Mouse (Mus musculus) adipocyte (in vitro differentiated cells): ENCODE measurements around the gene Snrpn.
"Not testable (repeated sequence)": the region's sequence is repeated elsewhere in the genome, so short reads cannot be mapped to it uniquely, and the experiment has no call there.

Source experiments
- DNase-seq: peaks from one replicate; pipeline ENCODE4 v3.0.0-alpha.2; 2016; ENCODE audit warnings: low spot score

Gene Snrpn

DNA sequence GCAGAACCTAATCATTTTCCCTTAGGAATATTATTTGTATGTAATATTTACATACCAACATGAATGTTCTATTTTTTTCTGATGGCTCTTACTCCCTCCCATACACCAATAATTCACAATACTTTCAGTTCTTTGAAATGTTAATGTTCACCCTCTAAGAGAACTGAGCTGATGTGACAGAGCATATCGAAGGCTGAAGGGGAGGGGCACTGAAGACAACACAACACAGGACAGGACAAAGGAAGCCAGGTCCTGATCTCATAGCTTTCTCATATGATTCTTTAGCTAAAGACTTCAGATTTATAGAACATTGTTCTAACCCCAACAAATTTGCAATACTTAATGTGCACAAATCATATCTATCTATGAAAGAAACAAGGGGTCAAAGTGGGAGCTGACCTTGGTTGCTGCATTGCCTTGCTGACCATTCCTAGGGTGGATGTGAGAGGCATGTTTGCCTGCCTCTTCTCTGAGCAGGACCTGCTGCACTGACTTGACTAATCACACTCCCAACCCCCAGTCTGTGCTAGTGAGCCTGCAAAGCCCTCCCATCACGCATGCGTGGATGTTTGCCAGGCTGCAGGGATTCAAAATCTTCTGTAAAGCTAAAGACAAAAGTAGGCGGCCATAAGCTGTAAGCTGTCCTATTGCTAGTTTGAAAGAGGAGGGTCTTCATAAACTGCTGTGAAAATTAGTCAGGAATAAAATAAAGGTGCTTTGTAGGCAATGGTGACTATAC lies at the start of gene Snrpn:
Gene Snrpn, minus strand, starts transcription at position 478 of the 739 bp plus-strand sequence.
- no peak for DNase-seq

DNA sequence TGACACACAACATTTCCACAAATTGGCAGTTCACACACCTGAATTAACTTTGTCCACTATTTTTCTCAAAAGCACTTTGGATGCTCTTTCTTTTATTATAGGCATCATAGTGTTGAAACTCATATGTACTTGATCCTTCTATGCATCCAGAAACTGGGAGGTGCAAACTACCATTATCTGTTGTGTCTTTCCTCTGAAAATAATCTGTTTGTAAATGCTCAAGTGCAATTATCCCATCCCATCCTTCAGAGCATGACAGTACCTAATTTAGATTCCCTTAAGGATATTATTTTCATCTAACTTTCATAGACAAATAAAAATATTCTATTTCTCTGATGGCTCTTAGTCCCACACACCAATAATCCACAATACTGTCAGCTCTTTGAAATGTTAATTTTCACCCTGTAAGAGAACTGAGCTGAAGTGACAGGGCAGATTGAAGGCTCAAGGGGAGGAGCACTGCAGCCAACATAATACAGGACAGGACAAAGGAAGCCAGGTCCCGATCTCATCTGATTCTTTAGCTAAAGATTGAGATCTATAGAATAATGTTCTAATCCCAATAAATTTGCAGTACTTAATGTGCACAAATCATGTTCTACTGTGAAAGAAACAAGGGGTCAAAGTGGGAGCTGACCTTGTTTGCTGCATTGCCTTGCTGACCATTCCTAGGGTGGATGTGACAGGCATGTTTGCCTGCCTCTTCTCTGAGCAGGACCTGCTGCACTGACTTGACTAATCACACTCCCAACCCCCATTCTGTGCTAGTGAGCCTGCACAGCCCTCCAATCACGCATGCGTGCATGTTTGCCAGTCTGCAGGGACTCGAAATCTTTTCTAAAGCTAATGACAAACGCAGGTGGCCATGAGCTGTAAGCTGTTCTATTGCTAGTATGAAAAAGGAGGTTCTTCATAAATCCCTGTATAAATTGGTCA lies 30.5 kb upstream of the Snrpn start:
- no peak for DNase-seq

DNA sequence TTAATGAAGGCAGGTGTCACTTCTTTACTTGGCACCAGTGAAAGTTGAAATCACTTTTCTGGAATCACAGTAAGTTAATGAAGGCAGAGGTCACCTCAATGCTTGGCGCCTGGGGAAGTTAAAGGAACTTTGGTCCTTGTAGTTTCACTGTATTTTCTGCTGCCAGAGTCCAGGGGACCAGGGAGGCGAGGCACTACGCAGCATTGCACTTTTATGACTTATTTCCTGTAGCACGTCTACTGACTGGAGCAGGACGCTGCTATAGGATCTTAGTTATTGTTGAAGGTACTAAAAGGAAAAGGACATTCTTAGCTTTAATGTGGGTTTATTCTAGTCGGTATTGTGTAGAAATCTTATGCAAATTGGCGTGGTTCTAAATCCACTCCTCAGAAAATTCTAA lies 14.7 kb downstream of the Snrpn start:
- DNase-seq = no peak

DNA sequence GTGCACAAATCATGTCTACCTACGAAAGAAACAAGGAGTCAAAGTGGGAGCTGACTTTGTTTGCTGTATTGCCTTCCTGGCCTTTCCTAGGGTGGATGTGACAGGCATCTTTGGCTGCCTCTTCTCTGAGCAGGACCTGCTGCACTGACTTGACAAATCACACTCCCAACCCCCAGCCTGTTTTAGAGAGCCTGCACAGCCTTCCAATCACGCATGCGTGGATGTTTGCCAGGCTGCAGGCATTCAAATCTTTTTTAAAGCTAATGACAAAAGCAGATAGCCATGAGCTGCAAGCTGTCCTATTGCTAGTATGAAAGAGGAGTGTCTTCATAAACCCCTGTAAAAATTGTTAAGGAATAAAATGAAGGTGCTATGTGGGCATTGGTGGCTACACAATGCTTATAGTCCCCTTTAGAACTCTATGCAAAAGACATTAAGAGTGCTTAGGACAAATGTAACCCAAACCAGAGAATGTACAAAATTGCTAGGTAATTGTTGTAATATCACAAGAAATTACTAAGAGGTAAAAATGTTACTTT lies 16.9 kb downstream of the Snrpn start:
- not testable (repeated sequence) for DNase-seq

DNA sequence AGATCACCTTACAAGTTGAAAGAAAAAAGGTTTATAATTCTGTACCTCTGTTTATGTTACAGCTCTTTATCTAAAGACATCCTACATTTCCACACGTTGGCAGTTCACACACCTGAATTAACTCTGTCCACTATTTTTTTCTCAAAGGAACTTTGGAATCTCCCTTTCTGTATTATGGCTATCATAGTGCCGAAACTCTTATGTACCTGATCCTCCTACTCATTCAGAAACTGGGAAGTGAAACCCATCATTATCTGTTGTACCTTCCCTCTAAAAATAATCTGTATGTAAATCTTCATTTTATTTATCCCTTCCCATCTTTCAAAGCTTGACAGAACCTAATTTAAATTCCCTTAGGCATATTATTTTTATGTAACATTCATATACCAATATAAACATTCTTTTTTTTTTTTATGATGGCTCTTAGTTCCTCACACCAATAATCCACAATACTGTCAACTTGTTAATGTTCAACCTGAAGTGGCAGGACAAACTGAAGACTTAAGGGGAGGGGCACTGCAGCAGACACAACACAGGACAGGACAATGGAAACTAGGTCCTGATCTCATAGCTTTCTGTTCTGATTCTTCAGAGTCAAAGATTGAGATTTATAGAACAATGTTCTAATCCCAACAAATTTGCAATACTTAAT lies 17.5 kb downstream of the Snrpn start:
- DNase-seq = no peak

DNA sequence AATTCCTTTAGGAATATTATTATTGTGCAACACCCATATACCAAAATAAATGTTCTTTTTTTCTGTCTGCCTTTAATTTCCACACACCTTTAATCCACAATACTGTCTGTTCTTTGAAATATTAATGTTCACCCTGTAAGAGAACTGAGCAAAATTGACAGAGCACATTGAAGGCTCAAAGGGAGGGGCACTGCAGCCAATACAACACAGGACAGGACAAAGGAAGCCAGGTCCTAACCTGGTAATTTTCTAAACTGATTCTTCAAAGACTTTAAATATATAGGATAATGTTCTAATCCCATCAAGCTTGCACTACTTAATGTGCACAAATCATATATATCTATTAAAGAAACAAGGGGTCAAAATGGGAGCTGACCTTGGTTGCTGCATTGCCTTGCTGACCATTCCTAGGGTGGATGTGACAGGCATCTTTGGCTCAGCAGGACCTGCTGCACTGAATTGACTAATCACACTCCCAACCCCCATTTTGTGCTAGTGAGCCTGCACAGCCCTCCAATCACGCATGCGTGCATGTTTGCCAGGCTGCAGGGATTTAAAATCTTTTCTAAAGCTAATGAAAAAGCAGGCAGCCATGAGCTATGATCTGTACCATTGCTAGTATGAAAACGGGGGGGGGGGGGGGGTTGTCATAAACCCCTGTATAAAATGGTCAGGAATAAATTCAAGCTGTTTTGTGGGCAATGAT lies 42.7 kb downstream of the Snrpn start:
- DNase-seq = no peak

DNA sequence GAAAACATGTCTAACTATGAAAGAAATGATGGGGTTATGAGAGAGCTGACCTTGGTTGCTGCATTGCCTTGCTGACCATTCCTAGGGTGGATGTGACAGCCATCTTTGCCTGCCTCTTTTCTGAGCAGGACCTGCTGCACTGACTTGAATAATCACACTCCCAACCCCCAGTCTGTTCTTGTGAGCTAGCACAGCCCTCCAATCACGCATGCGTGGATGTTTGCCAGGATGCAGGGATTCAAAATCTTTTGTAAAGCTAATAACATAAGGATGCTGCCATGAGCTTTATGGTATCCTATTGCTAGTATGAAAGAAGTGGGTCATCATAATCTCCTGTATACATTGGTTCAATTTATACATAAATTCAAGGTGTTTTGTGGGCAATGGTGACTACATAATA lies 63.7 kb downstream of the Snrpn start:
- DNase-seq = no peak

DNA sequence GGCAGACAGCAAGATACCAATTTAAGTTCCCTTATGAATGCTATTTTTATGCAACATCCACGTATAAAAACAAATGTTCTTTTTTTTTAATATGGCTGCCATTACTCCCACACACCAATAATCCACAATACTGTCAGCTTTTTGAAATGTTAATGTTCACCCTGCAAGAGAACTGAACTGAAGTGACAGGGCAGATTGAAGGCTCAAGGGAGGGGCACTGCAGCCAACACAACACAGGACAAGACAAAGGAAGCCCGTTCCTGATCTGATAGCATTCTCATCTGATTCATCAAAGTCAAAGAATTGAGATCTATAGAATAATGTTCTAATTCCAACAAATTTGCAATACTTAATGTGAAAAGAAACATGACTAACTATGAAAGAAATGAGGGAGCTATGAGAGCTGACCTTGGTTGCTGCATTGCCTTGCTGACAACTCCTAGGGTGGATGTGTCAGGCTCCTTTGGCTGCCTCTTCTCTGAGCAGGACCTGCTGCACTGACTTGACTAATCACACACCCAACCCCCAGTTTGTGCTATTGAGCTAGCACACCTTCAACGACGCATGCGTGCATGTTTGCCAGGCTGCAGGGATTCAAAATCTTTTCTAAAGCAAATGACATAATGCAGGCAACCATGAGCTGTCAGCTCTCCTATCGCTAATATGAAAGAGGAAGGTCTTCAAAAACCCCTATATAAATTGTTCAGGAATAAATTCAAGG lies 92.4 kb downstream of the Snrpn start:
- DNase-seq = no peak

DNA sequence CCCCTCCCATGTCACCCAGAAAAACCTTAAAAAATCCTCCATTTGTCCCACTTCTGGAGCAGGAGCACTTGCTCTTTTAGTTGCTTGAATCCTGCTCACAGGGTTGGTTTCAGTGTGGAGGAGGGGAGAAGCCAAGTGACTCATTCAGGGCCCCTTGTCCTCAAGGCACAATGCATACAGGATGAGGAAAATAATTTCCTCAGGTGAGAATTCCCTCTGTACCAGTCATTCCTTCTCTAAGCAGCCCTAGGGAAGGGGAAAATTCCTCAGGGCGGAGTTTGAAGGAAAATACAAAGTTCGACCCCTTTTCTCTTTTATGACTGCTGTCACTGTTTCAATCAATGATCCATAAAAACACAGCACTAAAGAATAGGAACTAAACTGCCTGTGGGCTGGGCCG lies 126.8 kb downstream of the Snrpn start:
- DNase-seq = no peak

DNA sequence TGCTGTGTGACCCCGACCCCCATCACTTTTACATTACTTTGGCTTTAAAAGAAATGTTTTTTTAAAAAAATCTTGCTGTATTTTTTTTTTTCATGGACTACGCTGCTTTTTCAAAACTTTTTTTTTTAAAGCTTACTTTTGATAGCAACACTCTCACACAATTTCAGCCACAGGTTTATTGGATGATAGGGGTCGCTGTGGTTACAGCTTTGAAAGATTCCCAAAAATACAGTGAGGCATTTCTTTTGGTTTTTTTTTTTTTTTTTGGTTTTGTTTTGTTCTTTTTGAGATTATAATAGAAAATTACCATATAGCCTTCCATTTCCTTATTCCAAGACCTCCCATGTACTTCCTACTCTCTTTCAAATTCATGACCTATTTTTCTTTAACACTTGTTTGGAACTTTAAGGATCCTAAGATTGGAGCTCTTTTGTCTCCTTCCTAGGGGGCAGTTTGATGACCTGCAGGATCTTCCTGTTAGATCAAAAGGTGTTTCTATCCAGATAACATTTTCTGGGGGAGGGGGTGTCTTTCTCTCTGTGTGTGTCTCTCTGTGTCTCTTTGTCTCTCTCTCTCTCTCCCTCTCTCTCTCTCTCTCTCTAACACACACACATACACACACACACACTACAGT lies 132.2 kb downstream of the Snrpn start:
- peak; percentile 4 for DNase-seq

DNA sequence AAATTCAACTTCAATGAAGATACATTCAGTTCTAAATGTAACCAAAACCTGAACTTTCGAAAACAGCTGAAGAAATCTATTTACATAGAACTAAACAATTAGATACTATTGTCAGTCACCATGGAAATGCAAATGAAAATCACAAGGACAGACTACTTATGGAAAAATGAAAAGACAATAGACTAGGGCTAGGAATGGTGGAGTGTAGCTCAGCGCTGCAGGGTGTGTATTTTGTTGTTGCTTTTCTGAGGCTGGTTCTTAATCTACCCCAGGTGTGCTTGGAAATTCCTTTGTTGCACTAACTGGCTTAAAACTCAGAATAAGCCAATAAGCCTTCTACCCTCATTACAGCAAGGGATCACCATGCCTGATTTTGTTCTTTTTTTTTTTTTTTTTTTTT lies 133.8 kb downstream of the Snrpn start:
- DNase-seq = no peak

DNA sequence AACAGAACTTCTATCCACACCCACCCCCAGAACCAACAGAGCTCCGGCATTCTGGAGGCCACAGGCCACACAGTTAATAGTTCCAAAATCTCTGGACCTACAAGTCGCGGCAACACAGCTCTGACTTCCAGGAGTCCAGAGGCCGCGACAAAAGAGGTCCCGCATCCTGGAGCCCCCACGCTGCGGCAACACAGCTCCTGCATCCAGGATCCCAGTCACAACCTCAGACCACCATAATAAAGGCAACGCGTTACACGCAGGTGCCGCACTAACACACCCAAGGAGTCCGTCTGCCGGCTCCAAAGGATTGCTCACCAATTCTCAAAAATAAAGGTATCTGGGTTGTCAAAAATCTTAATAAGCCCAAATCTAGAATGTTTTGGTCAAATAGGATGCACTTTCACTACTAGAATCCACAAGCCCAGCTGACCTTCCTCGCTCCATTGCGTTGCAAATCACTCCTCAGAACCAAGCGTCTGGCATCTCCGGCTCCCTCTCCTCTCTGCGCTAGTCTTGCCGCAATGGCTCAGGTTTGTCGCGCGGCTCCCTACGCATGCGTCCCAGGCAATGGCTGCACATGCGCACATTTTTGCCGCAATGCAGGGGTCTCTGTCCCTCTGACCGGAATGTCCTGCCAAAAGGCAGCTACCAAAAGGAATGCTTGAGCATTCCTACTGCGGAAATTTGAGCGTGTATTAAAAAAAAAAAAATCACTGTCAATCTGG lies 135.3 kb downstream of the Snrpn start, which contains the start of the genes Snurf and Gm38393:
Gene Snurf, minus strand, starts transcription at position 444 of the 725 bp plus-strand sequence.
Gene Gm38393, minus strand, starts transcription at position 459 of the 725 bp plus-strand sequence.
- DNase-seq = peak; percentile 55

DNA sequence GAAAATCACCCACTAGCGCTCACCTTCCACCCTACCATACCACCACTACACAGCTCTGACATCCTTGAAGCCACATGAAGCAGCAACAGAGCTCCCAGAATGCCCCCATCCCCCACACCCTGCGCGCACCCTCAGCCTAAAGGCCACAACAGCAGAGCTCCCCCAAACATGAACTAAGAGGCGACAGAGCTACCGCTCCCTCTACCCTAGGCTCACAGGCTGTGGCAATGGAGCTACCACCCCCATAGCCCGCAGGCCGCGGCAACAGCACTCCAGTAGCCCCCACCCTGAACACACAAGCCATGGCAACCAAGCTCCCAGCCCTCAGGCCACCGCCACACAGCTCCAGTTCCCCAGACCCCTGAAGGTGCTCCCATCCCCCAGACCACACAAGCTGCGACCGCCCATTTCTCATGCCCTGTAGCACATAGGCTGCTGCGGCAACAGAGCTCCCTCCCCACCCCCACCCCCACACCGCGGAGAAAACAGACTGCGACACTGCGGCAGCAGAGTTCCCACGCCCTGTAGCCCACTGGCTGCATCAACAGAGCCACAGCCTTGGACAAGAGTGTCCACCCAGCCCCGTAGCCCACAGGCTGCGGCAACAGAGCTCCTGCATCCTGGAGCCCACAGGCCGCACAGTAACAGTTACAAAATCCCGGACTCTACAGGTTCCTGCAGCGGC lies 136.0 kb downstream of the Snrpn start:
- peak; percentile 54 for DNase-seq

DNA sequence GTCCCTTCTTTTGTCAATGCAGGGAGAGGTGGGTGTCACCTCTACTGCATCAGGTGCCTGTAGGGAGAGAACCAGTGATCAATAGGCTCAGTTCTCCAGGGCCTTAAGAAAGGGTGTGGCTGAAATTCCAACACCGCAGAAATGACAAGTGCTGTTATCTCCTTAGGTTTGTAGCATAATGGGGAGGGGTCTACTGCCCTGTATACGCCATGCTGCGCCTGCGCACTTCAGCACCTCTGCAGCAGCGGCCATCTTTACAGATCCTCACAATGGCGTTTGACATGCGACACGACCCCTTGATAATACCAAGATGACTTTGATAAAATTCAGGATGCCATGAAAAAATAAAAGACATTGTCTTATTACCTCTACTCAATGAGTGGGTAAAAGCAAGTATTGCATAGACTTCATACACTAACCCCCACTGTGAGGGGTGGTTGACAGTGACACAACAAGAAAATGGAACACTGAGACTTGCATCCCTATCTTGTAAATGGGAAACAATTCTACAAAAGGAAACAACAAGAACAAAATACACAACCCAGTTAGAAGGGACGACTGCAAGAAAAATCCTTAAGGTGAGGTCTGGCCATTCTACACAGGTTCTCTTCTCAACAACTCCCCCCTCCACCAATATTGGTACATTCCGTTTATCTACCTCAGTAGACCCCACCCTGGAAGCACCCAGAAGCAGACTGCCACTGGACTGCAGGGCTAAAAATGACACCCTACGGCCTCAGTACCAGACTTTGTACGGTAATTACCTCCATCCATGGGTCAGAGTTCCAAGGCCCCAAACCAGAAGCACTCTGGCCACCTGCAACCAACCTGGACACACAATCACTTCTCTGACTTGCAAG lies 136.8 kb downstream of the Snrpn start:
- no peak for DNase-seq

DNA sequence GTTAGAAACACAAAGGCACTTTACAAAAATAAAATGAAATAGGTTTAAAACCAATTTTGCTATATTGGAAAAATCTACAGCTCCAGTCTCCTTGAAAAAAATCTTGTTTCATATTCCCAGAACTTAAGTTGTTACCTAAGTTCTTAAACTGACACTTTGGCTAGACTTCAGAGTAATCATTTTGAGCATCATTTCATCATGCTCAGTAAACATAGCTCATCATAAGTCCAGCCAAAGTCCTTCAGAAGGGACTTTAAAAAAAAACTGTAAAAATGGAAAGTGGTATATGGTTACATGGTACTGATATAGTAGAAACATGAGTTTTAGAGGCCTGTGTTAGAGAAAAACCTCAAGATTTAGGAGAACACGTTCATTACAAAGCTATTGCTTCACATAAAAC lies 161.4 kb downstream of the Snrpn start:
- DNase-seq = no peak
